Mouse (Mus musculus) inflammation-experienced regulatory T-cells, adult 16 weeks (primary cell): ENCODE measurements around the gene Olfr599. TPM values are rescaled to one million over a fixed set of nuclear protein-coding genes. Genes with fewer than 3 reads are reported as not detected.

Source experiments
- polyA plus RNA-seq: library from polyadenylated mRNA; unstranded; fragments of 100-300 nt; shearing (Covaris generic); gene quantifications from one replicate; pipeline ENCODE4 v1.2.1, GENCODE M21; 2017

Olfr599 gene
- not detected for polyA plus RNA-seq

DNA sequence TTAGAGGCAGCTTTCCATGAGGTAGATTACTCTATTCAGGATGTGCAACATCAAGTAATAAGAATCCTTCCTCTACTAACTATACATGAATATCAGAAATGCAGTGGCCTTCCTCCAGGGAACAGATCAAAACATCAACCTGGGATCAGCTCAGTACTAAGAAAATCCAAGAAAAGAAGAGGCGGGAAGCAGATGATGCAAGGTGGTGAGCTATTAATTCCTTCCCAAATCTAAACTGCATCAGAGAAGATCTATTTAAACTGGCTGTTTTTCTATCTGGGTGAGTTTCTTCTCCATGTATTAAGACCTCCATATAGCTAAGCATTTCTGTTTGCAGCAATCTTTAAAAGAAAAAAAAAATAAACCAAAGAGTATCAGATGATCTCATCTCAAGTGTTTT lies at the start of gene Olfr599:
TSS of gene Olfr599 (plus strand) at position 301 of the 400 bp plus-strand sequence.

DNA sequence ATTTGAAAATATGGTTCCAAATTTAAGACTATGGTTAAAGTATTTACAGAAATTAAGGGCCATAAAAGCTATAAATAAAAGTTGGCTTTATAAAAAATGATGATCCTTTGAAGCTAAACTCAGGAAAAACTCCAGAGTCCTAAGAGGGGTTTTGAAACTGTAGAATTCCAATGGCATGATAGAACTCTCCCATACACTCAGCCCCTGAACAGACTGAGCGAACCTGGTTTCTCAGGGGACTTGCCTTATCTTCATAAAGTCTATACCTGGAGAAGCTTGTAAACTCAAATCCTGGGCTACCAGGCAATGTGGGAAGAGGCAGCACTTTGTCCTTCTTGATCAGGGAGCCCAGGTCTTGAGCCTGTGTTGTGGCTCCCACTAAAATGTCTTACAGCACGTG lies 30.4 kb upstream of the Olfr599 start, which contains the start of gene Olfr596:
TSS of gene Olfr596 (plus strand) at position 301 of the 400 bp plus-strand sequence.

DNA sequence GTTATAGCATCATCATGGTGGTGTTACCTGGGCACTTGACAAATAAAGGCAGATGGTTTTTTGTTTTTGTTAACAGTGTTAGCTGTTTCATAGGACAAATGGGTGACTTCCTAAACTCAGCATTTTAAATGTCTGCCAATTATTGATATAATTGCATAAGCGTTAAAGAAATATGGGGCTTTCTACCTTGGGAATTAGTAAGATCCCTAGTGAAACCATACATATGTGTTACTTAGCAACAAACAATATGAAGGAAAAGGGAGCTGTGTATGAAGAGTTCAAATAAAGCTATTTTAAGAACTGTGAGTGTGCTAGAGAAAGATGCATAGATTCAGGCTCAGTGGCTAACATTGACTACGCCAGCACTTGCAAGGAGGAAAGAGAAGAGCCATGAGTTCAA lies 19.7 kb upstream of the Olfr599 start, which contains the start of gene Olfr597:
TSS of gene Olfr597 (plus strand) at position 301 of the 400 bp plus-strand sequence.

DNA sequence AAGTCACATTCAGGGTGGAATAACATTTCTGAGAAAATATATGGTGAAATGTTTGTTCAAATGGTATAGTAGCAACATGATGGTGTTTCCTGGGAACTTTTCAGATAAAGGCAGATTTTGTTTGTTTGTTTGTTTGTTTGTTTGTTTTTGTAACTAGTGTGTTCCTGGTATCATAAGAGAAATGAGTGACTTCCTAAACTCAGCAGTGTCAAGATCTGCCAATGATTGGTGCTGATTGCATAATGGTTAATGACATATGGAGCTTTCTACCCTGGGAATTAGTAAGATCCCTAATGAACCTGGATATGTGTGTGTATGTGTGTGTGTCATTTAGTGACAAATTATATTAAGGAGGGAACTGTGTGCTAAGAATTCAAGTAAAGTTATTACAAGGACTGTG lies 12.4 kb upstream of the Olfr599 start, which contains the start of gene Olfr598:
TSS of gene Olfr598 (plus strand) at position 301 of the 400 bp plus-strand sequence.

DNA sequence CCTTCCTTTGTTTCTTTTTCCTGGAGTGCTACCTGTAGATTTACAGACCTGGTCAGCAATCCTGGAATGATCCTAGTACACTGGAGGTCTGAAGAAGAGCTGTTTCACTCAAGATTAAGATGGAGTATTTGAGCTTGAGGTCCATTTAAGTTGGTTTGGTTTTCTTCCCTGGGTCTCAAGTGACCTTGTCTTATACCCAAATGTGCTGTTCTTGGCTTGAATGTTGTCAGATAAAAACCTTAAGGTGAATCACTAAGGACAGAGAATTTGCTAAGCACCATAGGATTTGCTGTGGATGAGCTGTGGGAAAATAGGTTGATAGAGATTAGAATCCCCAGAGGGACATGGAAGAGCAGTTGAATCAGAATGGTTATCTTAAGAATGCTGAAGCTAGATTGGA lies 13.9 kb downstream of the Olfr599 start, which contains the start of gene Olfr600:
TSS of gene Olfr600 (minus strand) at position 101 of the 400 bp plus-strand sequence.

DNA sequence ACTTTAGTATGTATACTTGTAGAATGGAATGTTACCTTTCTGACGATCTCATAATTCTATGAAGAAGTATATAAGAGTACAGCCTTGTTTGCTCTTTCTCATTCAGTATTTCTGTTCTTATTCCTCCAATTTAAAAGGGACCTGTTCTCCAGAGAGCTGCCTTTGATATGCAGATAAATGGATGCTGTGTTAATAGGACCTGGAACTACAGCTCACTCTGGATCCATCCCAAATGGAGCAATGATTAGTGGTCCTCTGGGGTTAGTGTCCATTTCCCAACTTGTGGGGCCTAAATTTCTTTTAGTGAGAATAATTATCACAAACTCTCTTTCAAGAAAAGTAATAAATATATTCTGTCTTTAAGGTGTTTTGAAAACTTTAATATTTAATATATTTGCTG lies 26.8 kb downstream of the Olfr599 start, which contains the start of gene Olfr601:
TSS of gene Olfr601 (minus strand) at position 101 of the 400 bp plus-strand sequence.

DNA sequence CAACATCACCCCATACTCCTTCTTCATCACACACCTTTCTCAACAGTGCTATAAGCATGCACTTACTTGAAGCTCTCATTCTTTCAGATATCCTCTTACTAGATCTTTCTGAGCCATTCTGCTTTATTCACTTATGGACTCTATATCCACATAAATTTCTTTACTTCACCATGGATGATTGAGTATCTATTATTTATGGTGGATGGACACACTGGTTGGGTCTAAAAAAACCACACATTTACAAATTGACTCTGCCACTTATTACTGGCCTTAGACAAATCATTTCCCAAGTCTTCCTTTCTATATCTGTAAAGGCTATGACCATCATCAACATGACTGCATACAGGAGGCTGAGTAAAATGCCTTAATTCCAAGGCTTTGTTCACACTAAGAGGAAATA lies 50.4 kb downstream of the Olfr599 start, which contains the start of gene Olfr603:
TSS of gene Olfr603 (minus strand) at position 101 of the 400 bp plus-strand sequence.

Other genes with a start within 250 kb of the Olfr599 start
- not detected for gene Olfr585, start 238.2 kb upstream of the Olfr599 start, polyA plus RNA-seq
- not detected for gene Olfr586, start 210.3 kb upstream of the Olfr599 start, polyA plus RNA-seq
- gene Olfr588-ps1, start 195.0 kb upstream of the Olfr599 start, polyA plus RNA-seq, result not detected
- gene Olfr589, start 179.6 kb upstream of the Olfr599 start, polyA plus RNA-seq, result not detected
- gene Olfr591, start 157.6 kb upstream of the Olfr599 start, polyA plus RNA-seq, result not detected
- gene Olfr592, start 151.1 kb upstream of the Olfr599 start, polyA plus RNA-seq, result 0.11 TPM
- not detected for gene Olfr593, start 124.1 kb upstream of the Olfr599 start, polyA plus RNA-seq
- gene Olfr594, start 118.9 kb upstream of the Olfr599 start, polyA plus RNA-seq, result not detected
- not detected for gene Usp17ld, start 83.4 kb upstream of the Olfr599 start, polyA plus RNA-seq
- not detected for gene Olfr596, start 30.3 kb upstream of the Olfr599 start, polyA plus RNA-seq
- not detected for gene Olfr597, start 19.6 kb upstream of the Olfr599 start, polyA plus RNA-seq
- gene Olfr598, start 12.3 kb upstream of the Olfr599 start, polyA plus RNA-seq, result not detected
- not detected for gene Olfr600, start 13.8 kb downstream of the Olfr599 start, polyA plus RNA-seq
- gene Olfr601, start 26.7 kb downstream of the Olfr599 start, polyA plus RNA-seq, result not detected
- gene Olfr603, start 50.3 kb downstream of the Olfr599 start, polyA plus RNA-seq, result not detected
- gene Usp17lc, start 79.2 kb downstream of the Olfr599 start, polyA plus RNA-seq, result not detected
- gene Olfr605, start 109.5 kb downstream of the Olfr599 start, polyA plus RNA-seq, result not detected
- not detected for gene Olfr606, start 113.1 kb downstream of the Olfr599 start, polyA plus RNA-seq
- gene Olfr607, start 128.2 kb downstream of the Olfr599 start, polyA plus RNA-seq, result 0.07 TPM
- gene Olfr608, start 134.0 kb downstream of the Olfr599 start, polyA plus RNA-seq, result not detected
- gene Olfr609, start 162.1 kb downstream of the Olfr599 start, polyA plus RNA-seq, result not detected
- not detected for gene Olfr610, start 176.2 kb downstream of the Olfr599 start, polyA plus RNA-seq
- not detected for gene Olfr611, start 184.9 kb downstream of the Olfr599 start, polyA plus RNA-seq
- not detected for gene Olfr612, start 206.8 kb downstream of the Olfr599 start, polyA plus RNA-seq
- not detected for gene Olfr613, start 212.2 kb downstream of the Olfr599 start, polyA plus RNA-seq
- not detected for gene Olfr615, start 220.2 kb downstream of the Olfr599 start, polyA plus RNA-seq
- not detected for gene Olfr616, start 233.2 kb downstream of the Olfr599 start, polyA plus RNA-seq
- not detected for gene Olfr617, start 237.1 kb downstream of the Olfr599 start, polyA plus RNA-seq